Mouse (Mus musculus) liver, embryonic 14.5 days (tissue): ENCODE results near the gene Sept5. TPM values are rescaled to one million over a fixed set of nuclear protein-coding genes. Genes with fewer than 3 reads are reported as not detected.

Source experiments
- ATAC-seq: fragments of 200-750 bp; cut with Nextera tagmentation; 2 replicates; pipeline ENCODE4 v1.8.0; 2017; ENCODE audit warnings: moderate number of reproducible peaks, mild to moderate bottlenecking, moderate library complexity; ENCODE audit not compliant: insufficient read depth
- DNase-seq, 3 experiments: peaks; one replicate each; pipeline ENCODE4 v3.0.0-alpha.2; 2012 to 2013; ENCODE audit warnings: low read depth in 3 of 3, low spot score in 3 of 3
- H3K27ac ChIP-seq: fragments of 300-500 bp; sonication (generic); 2 replicates; pipeline ENCODE4 v1.5.1; 2014; ENCODE audit warnings: moderate library complexity, mild to moderate bottlenecking, control low read depth, inconsistent platforms
- H3K27me3 ChIP-seq: fragments of 300-500 bp; sonication (generic); 2 replicates; pipeline ENCODE4 v1.6.1; 2014; ENCODE audit warnings: mild to moderate bottlenecking, low read length, moderate library complexity; ENCODE audit not compliant: control insufficient read depth, insufficient read depth
- H3K36me3 ChIP-seq: fragments of 300-500 bp; sonication (generic); replicated peaks from 2 replicates; pipeline ENCODE4 v1.6.1; 2014; ENCODE audit warnings: low read depth; ENCODE audit not compliant: control insufficient read depth, insufficient read depth
- H3K4me1 ChIP-seq, 2 experiments: fragments of 200-500 bp in 1 of 2; fragments of 300-500 bp in 1 of 2; sonication (generic) in 1 of 2; replicated peaks; 2 replicates each; pipeline ENCODE4 v1.6.1; 2012 to 2014; ENCODE audit warnings: antibody characterized with exemption in 1 of 2, inconsistent platforms in 1 of 2, low read length in 1 of 2; ENCODE audit not compliant: control insufficient read depth in 2 of 2, insufficient read depth in 2 of 2
- H3K4me2 ChIP-seq: fragments of 300-500 bp; sonication (generic); 2 replicates; pipeline ENCODE4 v1.6.1; 2014; ENCODE audit warnings: low read depth, mild to moderate bottlenecking, control low read depth, moderate library complexity
- H3K4me3 ChIP-seq, 2 experiments: fragments of 200-500 bp in 1 of 2; fragments of 300-500 bp in 1 of 2; sonication (generic) in 1 of 2; 2 replicates each; pipeline ENCODE4 v1.5.1; 2012 to 2014; ENCODE audit warnings: low read depth in 2 of 2, low read length in 2 of 2, mild to moderate bottlenecking in 2 of 2, control low read depth in 1 of 2, inconsistent platforms in 1 of 2, moderate library complexity in 1 of 2; ENCODE audit not compliant: insufficient read depth in 1 of 2
- H3K9ac ChIP-seq: fragments of 300-500 bp; sonication (generic); replicated peaks from 2 replicates; pipeline ENCODE4 v1.6.1; 2014; ENCODE audit warnings: mild to moderate bottlenecking, control low read depth, moderate library complexity
- H3K9me3 ChIP-seq: fragments of 300-500 bp; sonication (generic); 2 replicates; pipeline ENCODE4 v1.6.1; 2016; ENCODE audit warnings: low read length, mixed read lengths; ENCODE audit not compliant: control insufficient read depth
- CTCF ChIP-seq: IDR thresholded peaks from 2 replicates; pipeline ENCODE4 v1.5.1; 2016; ENCODE audit warnings: antibody characterized with exemption, low read depth, control low read depth
- EP300 ChIP-seq: IDR thresholded peaks from 2 replicates; pipeline ENCODE4 v1.6.1; 2016; ENCODE audit warnings: antibody characterized with exemption, low read depth
- WGBS: fragments of 180-500 bp; shearing (Covaris S2); extraction: QIAGEN DNeasy Blood & Tissue Kit; methylation state at CpG from one replicate; pipeline ENCODE4 v1.1.7; 2014; ENCODE audit not compliant: insufficient replicate concordance; 5-methylcytosine and 5-hydroxymethylcytosine counted together
- polyA plus RNA-seq, 2 experiments: library from polyadenylated mRNA; depleted of rRNA in 1 of 2; stranded (reverse) in 1 of 2; unstranded in 1 of 2; fragments of >200 nt; fragmentation: Nextera tagmentation in 1 of 2; extraction: Ambion mirVana in 1 of 2; gene quantifications; 2 replicates each; pipeline versions ENCODE4 v1.2.1 to v1.2.3; 2012 to 2014

Sept5 gene
- polyA plus RNA-seq, 2 experiments: 1.6 to 2.2 TPM

DNA sequence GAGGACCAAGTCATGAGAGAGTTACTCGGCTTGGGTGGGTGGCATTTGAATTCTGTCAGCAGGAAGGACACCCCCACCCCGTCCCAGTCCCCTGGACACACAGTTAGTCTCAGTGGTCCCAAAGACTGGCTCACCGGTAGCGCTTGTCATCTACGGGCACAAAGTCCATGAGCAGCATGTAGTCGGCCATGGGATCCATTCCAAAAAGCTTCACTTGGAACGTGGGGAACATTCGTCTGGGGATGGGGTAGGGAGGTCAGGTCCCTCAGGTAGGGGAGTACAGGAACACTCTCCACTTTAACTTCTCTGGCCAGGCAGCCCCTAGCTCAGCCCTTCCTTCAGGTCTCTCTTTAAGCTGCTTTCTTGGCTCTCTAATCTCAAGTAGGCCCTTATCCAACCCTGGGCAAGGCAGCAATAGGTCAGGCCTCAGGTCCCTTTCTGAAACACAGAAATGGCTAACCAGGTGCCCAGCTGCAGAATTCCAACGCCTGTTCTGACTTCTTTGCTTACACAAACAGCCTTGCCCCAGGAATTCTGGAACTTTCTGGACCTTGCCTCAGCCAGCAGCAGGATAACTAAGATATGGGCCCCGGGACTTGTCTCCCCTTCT is 44.7 kb downstream of the Sept5 start:
- DNase-seq (no peak), ATAC-seq (no peak)
- Histone ChIP-seq H3K4me1 (no peaks in the 10 kb centered on the region), H3K4me2 (no peak overlapping the region), H3K27ac (no peak overlapping the region), H3K36me3 (no peaks in the 10 kb centered on the region), H3K27me3 (peaks cover 100% of the 10 kb centered on the region), H3K9me3 (no peaks in the 10 kb centered on the region), H3K4me3 (no peak overlapping the region), H3K9ac (no peak overlapping the region)
- 37% methylated on average over 10 of the region's 10 CpGs for WGBS
- TF ChIP-seq CTCF (no peak), EP300 (no peak)

DNA sequence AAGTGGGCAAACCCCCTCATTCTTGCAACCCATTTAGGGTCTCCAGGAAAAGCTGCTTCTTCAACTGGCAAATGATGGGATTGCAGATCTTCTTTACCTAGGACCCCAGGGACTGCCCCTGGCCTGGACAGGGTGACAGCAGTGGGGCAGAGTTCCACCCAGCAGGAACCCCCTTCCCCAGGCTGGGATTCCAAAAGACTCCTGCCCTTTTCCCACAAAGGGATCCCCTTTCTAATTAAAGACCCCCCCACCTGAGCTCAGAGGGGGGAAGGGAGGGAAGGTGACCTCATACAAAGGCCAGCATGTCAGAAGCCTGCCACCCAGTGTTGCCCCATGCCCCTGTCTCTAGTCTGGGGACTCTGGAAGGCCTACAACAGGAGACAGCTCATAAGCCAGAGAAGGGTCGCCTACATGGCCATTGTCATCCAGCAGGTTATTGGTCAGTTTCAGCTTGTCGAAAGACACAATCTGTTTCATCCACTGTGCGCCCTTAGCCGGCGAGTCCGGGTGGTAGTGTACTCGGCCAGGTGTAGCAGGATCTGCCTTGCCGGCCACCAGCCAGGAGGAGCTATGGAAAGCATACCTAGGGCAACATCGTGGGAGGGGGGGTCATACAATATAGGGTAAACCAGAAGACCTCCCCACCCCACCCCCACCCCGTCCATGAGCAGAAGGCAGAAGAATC is 45.9 kb downstream of the Sept5 start:
- no peak overlapping the region for H3K9ac ChIP-seq
- no peaks in the 10 kb centered on the region for H3K4me1 ChIP-seq
- 21% methylated on average over 10 of the region's 10 CpGs for whole genome bisulfite sequencing
- ATAC-seq (no peak), DNase-seq (no peak)
- no peak overlapping the region for H3K27ac ChIP-seq
- no peak overlapping the region for H3K4me3 ChIP-seq
- no peaks in the 10 kb centered on the region for H3K36me3 ChIP-seq
- peaks cover 96% of the 10 kb centered on the region for H3K27me3 ChIP-seq
- no peaks in the 10 kb centered on the region for H3K9me3 ChIP-seq
- no peak overlapping the region for H3K4me2 ChIP-seq
- TF ChIP-seq EP300: no peak
- TF ChIP-seq CTCF: no peak

DNA sequence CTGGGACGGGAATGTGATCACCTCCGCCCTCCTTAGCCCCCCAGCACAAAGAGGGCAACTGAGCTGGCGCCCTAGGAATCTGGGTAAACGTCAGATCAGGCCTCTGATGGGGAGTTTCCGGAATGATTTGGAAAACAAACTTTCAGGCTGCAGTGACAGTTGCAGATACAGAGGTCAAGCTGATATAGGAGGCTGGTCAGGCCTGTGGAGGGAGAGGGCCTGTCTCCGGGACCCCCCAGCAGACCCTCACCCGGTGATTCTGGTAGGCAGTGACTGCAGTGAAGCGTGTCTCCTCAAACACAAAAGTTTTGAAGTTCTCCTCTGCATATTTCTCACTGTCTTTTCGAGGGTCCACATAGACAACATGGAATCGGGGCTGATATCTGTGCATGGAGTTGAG is 46.6 kb downstream of the Sept5 start:
- Histone ChIP-seq H3K9me3 (no peaks in the 10 kb centered on the region), H3K36me3 (no peaks in the 10 kb centered on the region), H3K27me3 (peaks cover 92% of the 10 kb centered on the region), H3K4me2 (no peak overlapping the region), H3K9ac (no peak overlapping the region), H3K27ac (no peak overlapping the region), H3K4me3 (no peak overlapping the region), H3K4me1 (no peaks in the 10 kb centered on the region)
- ATAC-seq: no peak
- TF ChIP-seq EP300 (no peak), CTCF (no peak)
- DNase-seq: no peak
- WGBS: 20% methylated on average over 10 of the region's 10 CpGs

DNA sequence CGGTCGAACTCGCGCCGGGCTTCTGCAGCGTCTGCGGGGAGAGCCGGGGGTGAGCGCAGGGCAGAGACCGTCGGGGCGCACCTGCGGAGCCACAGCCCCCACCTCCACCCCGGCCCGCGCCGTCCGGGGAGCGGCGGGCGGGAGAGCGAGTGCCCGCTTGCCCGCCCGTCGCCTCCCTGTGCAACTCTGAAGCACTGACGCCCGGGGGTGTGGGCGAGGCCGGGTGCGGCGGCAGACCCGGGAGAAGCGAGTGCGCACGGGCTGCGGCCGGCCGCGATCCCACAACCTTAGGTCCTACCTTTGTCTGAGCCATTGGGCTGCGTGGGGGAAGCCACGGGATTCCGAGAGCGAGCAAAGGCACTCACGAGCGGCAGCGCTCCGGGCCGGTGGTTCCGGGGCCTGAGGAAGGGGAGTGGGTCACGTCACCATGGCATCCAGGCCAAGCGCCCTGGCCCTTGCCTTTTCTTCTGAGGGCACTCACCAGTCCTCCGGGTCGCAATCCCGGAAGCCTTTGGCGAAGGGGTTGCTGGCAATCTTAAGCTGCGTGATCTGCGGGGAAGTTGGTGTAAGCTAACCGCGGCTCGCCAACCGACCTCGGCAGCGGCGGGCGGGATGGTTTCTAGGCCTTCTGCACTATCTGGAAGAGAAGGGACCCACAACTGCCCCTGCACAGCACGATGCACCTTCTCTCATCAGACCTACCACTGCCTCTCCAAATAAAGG is 47.2 kb downstream of the Sept5 start:
- H3K27me3 ChIP-seq: peaks cover 86% of the 10 kb centered on the region
- H3K4me1 ChIP-seq: no peaks in the 10 kb centered on the region
- no peak overlapping the region for H3K27ac ChIP-seq
- ATAC-seq (no peak), DNase-seq (no peak)
- TF ChIP-seq EP300 (no peak), CTCF (no peak)
- no peaks in the 10 kb centered on the region for H3K36me3 ChIP-seq
- WGBS: 1% methylated on average over 65 of the region's 67 CpGs
- no peak overlapping the region for H3K9ac ChIP-seq
- no peak overlapping the region; the same call in 1 of the 2 replicates for H3K4me2 ChIP-seq
- 0 out of 4 replicates have a peak overlapping the region, but pooled peaks of 1 of the 2 experiments have one; percentile 1 for H3K4me3 ChIP-seq
- H3K9me3 ChIP-seq: no peaks in the 10 kb centered on the region

DNA sequence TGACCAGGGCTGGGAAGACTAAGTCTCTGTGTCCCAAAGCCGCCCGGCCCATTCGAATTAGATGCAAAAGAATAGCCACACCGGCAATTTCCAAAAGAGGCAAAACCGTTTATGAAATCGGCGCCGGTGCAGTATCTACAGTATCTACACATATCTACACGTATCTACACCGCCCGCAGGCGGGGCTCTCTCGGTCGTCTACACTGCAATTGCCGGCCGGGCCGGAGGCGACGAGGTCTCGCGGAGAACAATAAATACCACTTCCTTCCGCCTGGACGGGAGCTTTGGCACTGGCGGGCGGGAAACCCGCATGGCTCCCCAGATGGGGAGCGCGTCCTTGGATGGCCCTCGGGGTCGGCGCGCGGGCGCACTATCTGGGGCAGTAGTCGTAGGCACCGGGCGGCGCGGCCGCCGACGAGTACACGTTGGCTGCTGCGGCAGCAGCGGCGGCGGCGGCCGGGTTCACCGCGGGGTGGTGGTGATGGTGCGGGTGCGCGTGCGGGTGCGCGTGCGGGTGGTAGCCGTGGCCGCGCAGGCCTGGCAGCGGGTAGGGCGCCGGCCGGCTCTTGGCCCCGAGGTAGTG is 48.0 kb downstream of the Sept5 start:
- no peak overlapping the region for H3K27ac ChIP-seq
- ATAC-seq: no peak
- H3K36me3 ChIP-seq: no peaks in the 10 kb centered on the region
- H3K27me3 ChIP-seq: peaks cover 77% of the 10 kb centered on the region
- no peak for DNase-seq
- H3K4me1 ChIP-seq: no peaks in the 10 kb centered on the region
- TF ChIP-seq CTCF (no peak), EP300 (no peak)
- WGBS: under 1% methylated on average over 62 of the region's 66 CpGs
- H3K4me2 ChIP-seq: peak overlapping the region; percentile 33
- H3K9me3 ChIP-seq: no peaks in the 10 kb centered on the region
- H3K9ac ChIP-seq: no peak overlapping the region
- H3K4me3 ChIP-seq: peak overlapping the region in 1 of 2 experiments; percentile 1; a peak in 1 of 4 replicates
